Mouse (Mus musculus) lung, postnatal 0 days (tissue): Measurements from ENCODE around the gene Srebf1.

Experiments
- CTCF ChIP-seq: IDR thresholded peaks from 2 replicates; pipeline ENCODE4 v1.5.1; 2016; ENCODE audit warnings: antibody characterized with exemption, mild to moderate bottlenecking
- EP300 ChIP-seq: IDR thresholded peaks from 2 replicates; pipeline ENCODE4 v1.6.1; 2016; ENCODE audit warnings: antibody characterized with exemption, mild to moderate bottlenecking, control low read depth

- TF ChIP-seq EP300 (no peak), CTCF (no peak)
Measured at GRCm38 (mm10) chr11:60257696-60258095, 35.3 kb upstream of the Srebf1 start.
